Mouse (Mus musculus): Measurements from ENCODE around the gene Gm29735. TPM values are rescaled to one million over a fixed set of nuclear protein-coding genes. Genes with fewer than 3 reads are reported as not detected.
"Not testable (repeated sequence)": the region's sequence is repeated elsewhere in the genome, so short reads cannot be mapped to it uniquely, and the experiment has no call there.

Gm29735 gene
- total RNA-seq (2021): not detected

DNA sequence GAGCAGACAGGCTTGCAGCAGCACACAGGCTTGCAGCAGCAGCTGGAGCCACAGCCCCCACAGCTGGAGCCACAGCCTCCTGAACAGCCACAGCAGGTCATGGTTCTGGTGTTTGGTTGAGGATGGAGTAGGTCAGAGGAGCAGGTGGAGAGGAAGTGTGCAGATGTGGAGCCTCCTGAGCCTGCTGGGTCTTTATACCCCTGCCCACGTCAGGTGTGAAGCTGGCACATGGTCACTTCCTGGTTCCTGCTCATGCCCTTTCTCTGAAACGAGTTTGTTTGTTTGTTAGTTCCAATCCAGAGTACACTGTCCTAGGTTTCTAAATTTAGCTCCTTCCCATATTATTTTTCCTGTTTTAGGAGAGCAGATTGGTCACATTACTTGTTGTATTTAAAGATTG is at the start of gene Gm29735:
TSS of gene Gm29735 (minus strand) at position 101 of the 400 bp plus-strand sequence.
- intact Hi-C loops (cut with DNase I); DNase-seq (ENCODE audit: low spot score): not testable (repeated sequence)

DNA sequence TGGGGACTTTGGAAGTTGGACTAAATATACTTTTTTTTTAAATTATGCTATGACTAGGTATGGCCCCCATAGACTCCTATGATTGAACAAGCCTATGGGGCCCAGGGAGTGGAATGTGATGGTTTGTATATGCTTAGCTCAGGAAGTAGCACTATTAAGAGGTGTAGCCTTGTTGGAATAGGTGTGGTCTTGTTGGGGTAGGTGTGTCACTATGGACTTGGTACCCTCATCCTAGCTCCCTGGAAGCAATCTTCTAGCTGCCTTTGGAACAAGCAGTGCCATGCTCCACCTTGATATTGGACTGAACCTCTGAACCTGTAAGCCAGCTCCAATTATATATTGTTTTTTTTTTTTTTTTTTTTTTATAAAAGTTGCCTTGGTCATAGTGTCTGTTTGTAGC is 48.6 kb upstream of the Gm29735 start:
- intact Hi-C loops (cut with DNase I): no loop called here
- no peak for DNase-seq (ENCODE audit: low spot score)

DNA sequence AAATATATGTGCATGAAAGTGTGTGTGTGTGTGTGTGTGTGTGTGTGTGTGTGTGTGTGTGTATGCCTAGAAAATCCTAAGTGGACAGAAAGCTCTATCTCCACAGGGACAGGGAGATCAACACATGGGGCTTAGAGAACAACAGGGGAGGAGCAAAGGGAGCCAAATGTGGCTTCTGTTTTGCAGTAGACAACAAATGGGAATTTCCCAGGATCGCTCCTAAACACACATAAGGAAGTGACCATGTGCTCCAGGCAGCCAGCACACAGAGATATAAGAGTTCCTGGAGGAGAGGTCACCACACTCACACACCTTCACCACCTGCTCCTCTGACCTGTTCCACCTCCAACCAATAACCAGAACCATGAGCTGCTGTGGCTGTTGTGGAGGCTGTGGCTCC is 44.2 kb upstream of the Gm29735 start, which contains the start of gene Krtap5-3:
TSS of gene Krtap5-3 (plus strand) at position 301 of the 400 bp plus-strand sequence.
- DNase-seq (ENCODE audit: low spot score): no peak
- intact Hi-C loops (cut with DNase I): no loop called here

DNA sequence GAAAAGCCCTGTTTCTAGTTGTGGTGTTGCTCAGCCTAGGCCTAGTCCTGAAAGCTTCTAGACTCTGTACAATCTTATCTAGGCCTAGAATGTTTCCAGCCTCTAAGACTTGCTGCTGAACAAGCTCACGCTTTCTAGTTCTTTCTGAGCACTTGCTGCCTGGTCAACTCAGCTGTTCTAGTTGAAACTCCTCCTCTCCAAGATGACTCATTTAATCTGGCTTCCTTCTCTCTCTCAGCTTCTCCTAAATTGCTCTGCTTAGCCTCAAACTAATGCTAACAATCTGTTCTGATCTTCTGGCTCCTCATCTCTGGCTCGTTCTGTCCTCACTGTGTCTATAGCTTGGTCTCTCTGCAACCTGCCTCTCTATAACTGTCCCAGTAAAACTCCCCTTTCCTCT is 41.8 kb upstream of the Gm29735 start:
- intact Hi-C loops (cut with DNase I): no loop called here
- no peak for DNase-seq (ENCODE audit: low spot score)

DNA sequence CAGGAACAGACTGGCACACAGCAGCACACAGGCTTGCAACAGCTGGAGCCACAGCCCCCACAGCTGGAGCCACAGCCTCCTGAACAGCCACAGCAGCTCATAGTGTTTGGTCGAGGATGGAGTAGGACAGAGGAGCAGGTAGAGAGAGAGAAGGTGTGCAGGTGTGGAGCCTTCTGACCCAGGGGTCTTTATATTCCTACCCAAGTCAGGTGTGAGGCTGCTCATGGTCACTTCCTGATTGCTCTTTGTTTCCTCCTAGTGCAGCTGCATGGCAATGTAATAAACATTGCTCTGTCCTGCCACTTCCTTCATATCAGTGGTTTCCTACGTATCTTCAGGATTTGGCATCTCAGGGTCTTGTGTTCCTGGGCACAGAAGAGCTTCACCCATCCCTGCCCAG is 33.4 kb upstream of the Gm29735 start, which contains the start of gene Gm10153:
TSS of gene Gm10153 (minus strand) at position 101 of the 400 bp plus-strand sequence.
- intact Hi-C loops (cut with DNase I): no loop called here
- no peak for DNase-seq (ENCODE audit: low spot score)

DNA sequence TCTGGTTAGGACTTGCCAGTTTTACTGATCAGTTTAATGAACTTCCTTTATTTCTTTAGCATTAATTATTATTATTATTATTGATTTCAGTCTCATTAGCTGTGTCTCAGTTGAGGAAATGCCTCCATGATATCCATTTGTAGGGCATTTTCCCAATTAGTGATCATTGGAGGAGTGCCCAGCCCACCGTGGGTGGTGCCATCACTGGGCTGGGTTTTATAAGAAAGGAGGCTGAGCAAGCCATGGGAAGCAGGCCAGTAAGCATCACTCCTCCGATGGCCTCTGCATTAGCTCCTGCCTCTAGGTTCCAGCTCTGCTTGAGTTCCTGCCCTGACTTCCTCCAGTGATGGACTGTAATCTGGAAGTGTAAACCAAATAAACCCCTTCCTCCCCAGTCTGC is 31.2 kb upstream of the Gm29735 start:
- no peak for DNase-seq (ENCODE audit: low spot score)
- intact Hi-C loops (cut with DNase I): no loop called here

DNA sequence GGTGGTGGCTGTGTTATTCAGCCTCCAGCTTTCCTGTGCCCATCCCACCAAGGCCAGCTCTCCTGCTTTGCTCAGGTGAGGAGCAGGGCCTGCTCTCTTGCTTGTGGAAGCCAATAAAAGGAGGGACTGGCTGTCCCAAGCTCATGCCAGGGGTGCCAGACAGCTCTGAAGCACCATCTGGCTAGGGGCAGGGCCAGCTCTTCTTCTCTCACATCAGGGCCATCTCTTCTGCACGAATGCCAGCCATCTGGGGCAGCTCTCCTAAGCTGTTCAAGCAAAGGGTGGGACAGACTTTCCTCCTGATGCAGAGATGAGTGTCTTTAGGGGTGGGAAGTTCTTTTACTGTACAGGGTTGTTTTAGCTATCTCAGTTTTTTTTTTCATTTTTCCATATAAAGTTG is 24.1 kb upstream of the Gm29735 start:
- no peak for DNase-seq (ENCODE audit: low spot score)
- intact Hi-C loops (cut with DNase I): no loop called here

DNA sequence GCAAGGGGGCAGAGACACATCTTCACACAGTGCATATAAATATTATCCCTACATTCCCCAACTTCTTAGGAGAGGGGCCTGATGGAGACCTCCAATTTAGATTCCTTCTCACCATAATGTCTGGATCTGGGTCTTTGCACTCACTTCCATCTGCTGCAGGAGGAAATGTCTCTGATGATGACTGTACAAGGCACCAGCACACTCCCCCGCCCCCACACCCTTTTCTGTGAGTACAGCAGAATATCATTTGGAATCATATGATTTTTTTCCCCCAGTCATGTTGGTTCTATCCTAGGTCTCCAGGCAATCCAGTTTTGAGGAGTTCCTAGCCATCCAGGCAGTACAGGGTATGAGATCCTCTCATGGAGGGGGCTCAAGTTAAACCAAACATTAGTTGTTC is 21.8 kb upstream of the Gm29735 start:
- DNase-seq (ENCODE audit: low spot score): no peak
- intact Hi-C loops (cut with DNase I): no loop called here

DNA sequence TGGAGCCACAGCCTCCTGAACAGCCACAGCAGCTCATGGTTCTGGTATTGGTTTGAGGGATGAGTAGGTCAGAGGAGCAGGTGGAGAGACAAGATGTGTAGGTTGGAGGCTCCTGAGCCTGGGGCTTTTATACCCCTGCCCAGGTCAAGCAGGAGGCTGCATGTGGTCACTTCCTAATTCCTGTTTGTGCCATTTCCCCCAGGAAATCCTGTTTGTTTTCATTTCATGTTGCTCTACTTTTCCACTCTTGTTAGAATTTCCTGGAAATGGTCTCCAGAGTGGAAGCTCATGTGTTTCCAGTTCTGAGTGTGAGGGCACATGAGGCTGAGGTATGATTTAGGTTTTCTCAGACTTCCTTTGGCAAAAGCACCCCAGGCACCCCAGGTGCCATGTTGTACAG is 19.0 kb upstream of the Gm29735 start, which contains the start of gene Krtap5-2:
TSS of gene Krtap5-2 (minus strand) at position 101 of the 400 bp plus-strand sequence.
- intact Hi-C loops (cut with DNase I); DNase-seq (ENCODE audit: low spot score): not testable (repeated sequence)

DNA sequence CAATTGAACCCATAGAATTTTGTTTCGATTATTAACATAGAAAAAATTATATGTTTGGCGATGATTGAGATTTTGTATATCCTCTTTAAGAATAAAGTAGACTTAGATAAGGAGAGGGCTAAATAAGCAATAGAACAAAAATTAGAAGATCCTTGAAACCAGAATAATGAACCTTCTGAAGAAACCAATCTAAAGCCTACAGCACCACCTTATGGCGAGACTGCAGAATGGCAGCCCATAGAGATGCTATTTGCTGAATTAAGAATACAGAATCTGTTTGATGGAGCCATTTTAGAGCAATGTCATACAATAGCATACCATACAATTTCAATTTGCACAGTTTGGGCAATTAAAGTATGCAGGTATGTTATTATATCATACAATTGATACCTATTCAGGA is 12.9 kb upstream of the Gm29735 start:
- intact Hi-C loops (cut with DNase I): no loop called here
- DNase-seq (ENCODE audit: low spot score): no peak

DNA sequence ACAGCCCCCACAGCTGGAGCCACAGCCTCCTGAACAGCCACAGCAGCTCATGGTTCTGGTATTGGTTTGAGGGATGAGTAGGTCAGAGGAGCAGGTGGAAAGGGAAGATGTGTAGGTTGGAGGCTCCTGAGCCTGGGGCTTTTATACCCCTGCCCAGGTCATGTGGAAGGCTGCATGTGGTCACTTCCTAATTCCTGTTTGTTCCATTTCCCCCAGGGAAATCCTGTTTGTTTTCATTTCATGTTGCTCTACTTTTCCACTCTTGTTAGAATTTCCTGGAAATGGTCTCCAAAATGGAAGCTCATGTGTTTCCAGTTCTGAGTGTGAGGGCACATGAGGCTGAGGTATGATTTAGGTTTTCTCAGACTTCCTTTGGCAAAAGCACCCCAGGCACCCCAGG is 8.7 kb upstream of the Gm29735 start, which contains the start of gene Gm4553:
TSS of gene Gm4553 (minus strand) at position 101 of the 400 bp plus-strand sequence.
- intact Hi-C loops (cut with DNase I); DNase-seq (ENCODE audit: low spot score): not testable (repeated sequence)

DNA sequence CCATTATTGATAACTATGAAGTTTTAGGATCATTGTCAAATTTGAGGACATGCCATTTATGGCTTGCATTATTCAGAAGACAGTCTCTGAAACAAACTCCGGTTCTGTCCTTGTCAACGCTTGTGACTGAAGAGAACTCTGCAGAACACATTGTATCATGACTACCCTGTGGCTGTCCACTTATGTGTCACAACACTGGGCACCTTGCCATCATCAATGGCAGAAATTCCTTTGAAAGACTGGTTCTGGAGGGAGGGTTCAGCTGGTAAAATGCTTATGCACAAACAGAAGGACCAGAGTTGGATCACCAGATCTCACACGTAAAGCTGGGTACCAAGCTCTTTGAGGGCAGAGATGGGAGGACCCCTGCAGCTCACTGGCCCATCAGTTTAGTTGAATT is 2.5 kb upstream of the Gm29735 start:
- DNase-seq (ENCODE audit: low spot score): no peak
- intact Hi-C loops (cut with DNase I): no loop called here

DNA sequence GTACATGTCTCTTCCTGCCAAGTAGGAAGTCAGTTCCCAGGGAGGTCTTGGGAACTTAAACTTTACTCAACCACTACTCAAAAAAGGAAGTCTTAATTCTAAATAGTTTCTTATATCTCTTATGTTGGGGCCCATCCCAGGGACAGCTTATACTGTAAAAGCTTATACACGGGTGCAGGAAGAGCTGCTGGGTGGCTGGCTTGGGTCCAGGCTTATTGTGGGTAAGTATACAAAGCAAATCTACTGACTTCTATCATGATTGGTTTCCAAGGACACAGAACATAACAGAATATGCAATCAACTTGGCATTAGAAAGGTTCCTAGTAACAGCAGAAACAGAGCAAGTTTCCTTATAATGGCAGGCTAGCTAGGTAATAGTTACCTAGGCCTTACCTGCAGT is 1.6 kb downstream of the Gm29735 start:
- intact Hi-C loops (cut with DNase I): no loop called here

DNA sequence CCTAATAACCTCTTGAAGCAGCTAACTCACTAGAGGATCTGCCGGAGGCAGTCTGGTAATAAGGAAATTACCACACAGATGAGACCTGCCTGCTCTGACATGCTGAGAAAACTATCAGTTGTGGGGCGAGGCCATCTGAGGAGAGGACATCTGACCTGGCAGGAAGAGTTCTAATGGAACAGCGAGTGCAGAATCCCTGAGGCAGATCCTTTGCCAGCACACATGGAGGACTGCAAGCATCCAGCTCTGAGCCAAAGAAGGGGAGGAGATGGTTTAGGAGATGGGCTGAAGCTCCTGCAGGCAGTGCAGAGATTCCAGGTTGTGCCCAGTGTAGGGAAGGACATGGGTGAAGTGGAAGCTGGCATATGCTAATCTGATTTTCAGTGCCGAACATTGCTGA is 4.7 kb downstream of the Gm29735 start:
- intact Hi-C loops (cut with DNase I): no loop called here
- DNase-seq (ENCODE audit: low spot score): no peak

More for the DNA sequence above, 1.6 kb downstream of the Gm29735 start:
- DNase-seq (ENCODE audit: low spot score): no peak

DNA sequence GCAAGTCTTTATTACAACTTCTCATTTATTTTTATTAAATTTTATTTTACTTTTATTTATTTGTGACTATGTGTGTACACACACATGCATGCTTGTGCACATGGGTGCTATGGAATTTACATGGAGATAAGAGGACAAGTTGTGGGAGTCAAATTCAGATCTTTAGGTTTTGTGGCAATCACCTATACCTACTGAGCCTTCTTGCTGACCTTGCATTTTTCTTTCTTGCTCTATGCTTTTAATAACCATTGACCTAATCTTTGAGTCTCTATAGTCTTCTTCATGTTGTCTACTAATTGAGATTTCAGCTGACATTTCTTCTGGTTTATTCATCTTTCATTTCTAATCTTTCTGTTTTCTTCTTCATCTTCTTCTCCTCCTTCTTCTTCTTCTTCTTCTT is 8.3 kb downstream of the Gm29735 start:
- intact Hi-C loops (cut with DNase I): loop anchor here (10.0 kb wide), 1 partner anchor 136 kb away; no protein-coding TSS in a partner anchor
- DNase-seq (ENCODE audit: low spot score): no peak

DNA sequence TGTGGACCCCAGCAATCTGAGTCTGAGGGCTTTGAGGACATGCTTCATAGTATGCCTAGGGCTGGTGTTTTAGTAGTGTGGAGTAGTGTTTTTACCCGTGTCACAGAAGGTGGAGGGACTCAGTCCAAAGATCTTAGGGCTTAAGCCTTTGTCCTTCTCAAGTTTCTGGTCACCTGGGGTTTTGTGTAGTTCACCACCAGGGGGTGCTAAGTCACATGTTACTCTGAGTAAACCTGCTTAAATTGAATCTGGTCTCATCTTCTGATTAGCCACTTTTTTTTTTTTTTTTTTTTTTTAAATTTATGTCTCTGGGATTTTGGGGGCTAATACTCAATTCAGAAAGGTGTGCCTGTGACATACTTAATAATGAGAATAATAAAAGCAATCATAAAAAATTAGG is 10.9 kb downstream of the Gm29735 start:
- DNase-seq (ENCODE audit: low spot score): no peak
- intact Hi-C loops (cut with DNase I): loop anchor here (10.0 kb wide), 1 partner anchor 139 kb away; no protein-coding TSS in a partner anchor

DNA sequence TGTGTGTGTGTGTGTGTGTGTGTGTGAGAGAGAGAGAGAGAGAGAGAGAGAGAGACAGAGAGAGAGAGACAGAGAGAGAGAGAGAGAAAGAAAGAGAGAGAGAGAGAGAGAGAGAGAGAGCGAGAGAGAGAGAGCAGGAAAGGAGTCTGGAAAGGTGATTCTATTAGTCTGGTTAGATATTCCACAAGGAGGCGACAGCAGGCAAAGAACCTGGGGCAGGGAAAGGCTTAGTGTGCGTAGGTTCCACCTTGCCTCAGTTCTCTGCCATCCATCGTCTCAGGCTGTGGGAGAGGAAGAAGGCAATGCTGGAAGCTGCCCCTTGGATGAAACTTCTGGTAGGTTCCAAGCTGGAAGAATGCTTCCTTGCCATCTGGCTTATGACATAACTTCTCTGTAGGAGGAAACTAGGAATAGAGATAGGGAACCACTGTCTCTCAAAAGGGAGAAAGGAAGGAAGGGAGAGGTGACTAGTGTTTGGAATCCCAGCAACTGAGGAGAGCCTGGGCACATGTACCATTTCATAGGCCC is 11.4 kb downstream of the Gm29735 start:
- DNase-seq (ENCODE audit: low spot score): no peak
- intact Hi-C loops (cut with DNase I): loop anchor here (1.0 to 10.0 kb wide), 2 partner anchors 105 to 139 kb away; no protein-coding TSS in a partner anchor

DNA sequence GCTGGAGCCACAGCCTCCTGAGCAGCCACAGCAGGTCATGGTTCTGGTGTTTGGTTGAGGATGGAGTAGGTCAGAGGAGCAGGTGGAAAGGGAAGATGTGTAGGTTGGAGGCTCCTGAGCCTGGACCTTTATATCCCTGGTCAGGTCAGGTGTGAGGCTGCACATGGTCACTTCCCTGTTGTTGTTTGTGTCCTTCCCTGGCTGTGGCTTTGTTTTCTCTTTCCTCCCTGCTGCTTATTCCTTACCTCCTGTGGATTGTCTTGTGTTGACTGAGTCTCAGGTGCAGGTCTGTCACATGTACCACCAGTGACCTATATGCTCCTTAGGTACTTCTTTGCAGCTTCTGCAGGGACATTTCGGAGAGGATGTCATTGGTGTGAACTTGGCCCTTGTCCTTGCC is 12.4 kb downstream of the Gm29735 start, which contains the start of gene Gm45337:
TSS of gene Gm45337 (minus strand) at position 101 of the 400 bp plus-strand sequence.
- intact Hi-C loops (cut with DNase I): loop anchor here (10.0 kb wide), 1 partner anchor 140 kb away; no protein-coding TSS in a partner anchor
- DNase-seq (ENCODE audit: low spot score): no peak

DNA sequence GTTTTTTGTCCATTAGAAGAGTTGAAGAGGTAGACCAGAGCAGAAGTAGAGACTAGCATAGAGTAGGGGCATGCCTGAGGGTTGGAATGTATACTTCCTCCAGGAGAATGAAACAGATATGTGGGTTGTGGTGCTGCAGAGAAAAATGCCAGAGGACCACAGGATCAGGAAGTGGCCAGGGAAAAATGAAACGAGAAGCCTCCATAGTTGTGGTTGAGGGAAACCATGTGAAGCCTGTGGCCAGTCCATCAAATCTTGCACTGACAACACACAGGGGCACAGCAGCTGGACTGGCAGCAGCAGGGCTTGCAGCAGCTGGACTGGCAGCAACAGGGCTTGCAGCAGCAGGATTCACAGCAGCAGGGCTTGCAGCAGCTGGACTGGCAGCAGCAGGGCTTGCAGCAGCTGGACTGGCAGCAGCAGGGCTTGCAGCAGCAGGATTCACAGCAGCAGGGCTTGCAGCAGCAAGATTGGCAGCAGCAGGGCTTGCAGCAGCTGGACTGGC is 13.4 kb downstream of the Gm29735 start:
- intact Hi-C loops (cut with DNase I): loop anchor here (10.0 kb wide), 1 partner anchor 141 kb away; no protein-coding TSS in a partner anchor
- DNase-seq (ENCODE audit: low spot score): not testable (repeated sequence)

DNA sequence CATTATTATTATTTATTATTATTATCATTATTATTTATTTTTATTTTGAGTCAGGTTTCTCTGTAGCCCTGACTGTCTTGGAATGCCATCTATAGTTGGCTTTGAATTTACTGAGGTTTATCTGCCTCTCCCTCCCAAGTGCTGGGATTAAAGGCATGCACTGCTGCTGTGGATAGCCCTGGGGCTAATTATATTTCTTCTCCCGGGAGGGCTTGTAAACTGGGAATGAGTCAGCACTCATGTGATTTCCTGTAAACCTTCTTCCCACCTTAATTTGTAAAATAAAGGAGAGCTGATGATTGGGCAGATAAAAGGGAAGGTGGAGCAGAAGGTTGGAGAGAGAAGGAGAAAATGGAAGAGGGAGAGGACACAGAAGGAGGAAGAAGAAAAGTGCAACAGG is 16.2 kb downstream of the Gm29735 start:
- DNase-seq (ENCODE audit: low spot score): no peak
- intact Hi-C loops (cut with DNase I): loop anchor here (10.0 kb wide), 1 partner anchor 144 kb away; no protein-coding TSS in a partner anchor

DNA sequence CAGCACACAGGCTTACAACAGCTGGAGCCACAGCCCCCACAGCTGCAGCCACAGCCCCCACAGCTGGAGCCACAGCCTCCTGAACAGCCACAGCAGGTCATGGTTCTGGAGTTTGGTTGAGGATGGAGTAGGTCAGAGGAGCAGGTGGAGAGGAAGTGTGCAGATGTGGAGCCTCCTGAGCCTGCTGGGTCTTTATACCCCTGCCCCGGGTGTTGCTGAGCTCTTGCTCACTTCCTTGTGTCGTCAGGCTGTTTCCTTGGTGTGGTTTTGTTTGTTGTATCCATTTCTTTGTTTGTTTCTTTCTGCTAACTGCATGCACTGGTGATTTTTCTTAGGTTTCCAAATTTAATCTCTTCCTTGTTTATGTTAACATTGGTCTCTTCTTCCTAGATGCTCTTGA is 21.0 kb downstream of the Gm29735 start, which contains the start of gene Gm39115:
TSS of gene Gm39115 (minus strand) at position 101 of the 400 bp plus-strand sequence.
- intact Hi-C loops (cut with DNase I); DNase-seq (ENCODE audit: low spot score): not testable (repeated sequence)
